Mouse (Mus musculus) kidney, postnatal 0 days (tissue): ENCODE data around the gene Rnf185. TPM values are rescaled to one million over a fixed set of nuclear protein-coding genes. Genes with fewer than 3 reads are reported as not detected.

Experiments
- ATAC-seq: fragments of 200-750 bp; cut with Nextera tagmentation; replicated peaks from 2 replicates; pipeline ENCODE4 v1.8.0; 2017; ENCODE audit warnings: low read depth, moderate number of reproducible peaks, moderate TSS enrichment, moderate library complexity; ENCODE audit not compliant: low FRiP score
- DNase-seq: peaks from one replicate; pipeline ENCODE4 v3.0.0-alpha.2; 2016; ENCODE audit warnings: low spot score
- H3K27ac ChIP-seq: fragments of 300-500 bp; sonication (generic); 2 replicates; pipeline ENCODE4 v1.5.1; 2014; ENCODE audit warnings: mild to moderate bottlenecking
- H3K27me3 ChIP-seq: fragments of 300-500 bp; sonication (generic); 2 replicates; pipeline ENCODE4 v1.6.1; 2014; ENCODE audit warnings: low read length, mixed read lengths; ENCODE audit not compliant: insufficient read depth
- H3K36me3 ChIP-seq: fragments of 300-500 bp; sonication (generic); 2 replicates; pipeline ENCODE4 v1.6.1; 2014; ENCODE audit warnings: low read length, mixed read lengths; ENCODE audit not compliant: insufficient read depth
- H3K4me1 ChIP-seq: fragments of 300-500 bp; sonication (generic); replicated peaks from 2 replicates; pipeline ENCODE4 v1.6.1; 2014; ENCODE audit warnings: antibody characterized with exemption, low read length, mixed read lengths; ENCODE audit not compliant: insufficient read depth
- H3K4me2 ChIP-seq: fragments of 300-500 bp; sonication (generic); 2 replicates; pipeline ENCODE4 v1.6.1; 2014; ENCODE audit warnings: mild to moderate bottlenecking, low read length, moderate library complexity, mixed read lengths
- H3K4me3 ChIP-seq: fragments of 300-500 bp; sonication (generic); replicated peaks from 2 replicates; pipeline ENCODE4 v1.5.1; 2014; ENCODE audit warnings: low read depth, low read length
- H3K9ac ChIP-seq: fragments of 300-500 bp; sonication (generic); 2 replicates; pipeline ENCODE4 v1.6.1; 2014; ENCODE audit warnings: low read depth, low read length
- H3K9me3 ChIP-seq: fragments of 300-500 bp; sonication (generic); replicated peaks from 2 replicates; pipeline ENCODE4 v1.6.1; 2016; ENCODE audit warnings: low read length, inconsistent platforms, mixed read lengths
- CTCF ChIP-seq: IDR thresholded peaks from 2 replicates; pipeline ENCODE4 v1.5.1; 2016; ENCODE audit warnings: antibody characterized with exemption, low read depth, mild to moderate bottlenecking, moderate library complexity
- WGBS: fragments of 180-500 bp; shearing (Covaris S2); extraction: QIAGEN DNeasy Blood & Tissue Kit; methylation state at CpG from one replicate; pipeline ENCODE4 v1.1.7; 2014; 5-methylcytosine and 5-hydroxymethylcytosine counted together
- polyA plus RNA-seq: library from polyadenylated mRNA; unstranded; fragments of >200 nt; fragmentation: Nextera tagmentation; extraction: Ambion mirVana; gene quantifications from 2 replicates; pipeline ENCODE4 v1.2.1, GENCODE M21; 2015

Rnf185 gene
- polyA plus RNA-seq, 1 experiment from 2014 or later = 37.8 TPM

- peak; percentile 89 for ATAC-seq
- Histone ChIP-seq H3K4me3 (no peak overlapping the region), H3K4me2 (no peak overlapping the region), H3K9me3 (no peaks in the 10 kb centered on the region), H3K27me3 (no peaks in the 10 kb centered on the region), H3K27ac (0 out of 2 replicates have a peak overlapping the region, but pooled peaks have one; percentile 4), H3K36me3 (no peaks in the 10 kb centered on the region), H3K4me1 (no peaks in the 10 kb centered on the region), H3K9ac (no peak overlapping the region)
- WGBS = 31% methylated on average over 11 of the region's 11 CpGs
- DNase-seq = peak; percentile 25
- no peak for TF ChIP-seq CTCF
Observed at GRCm38 (mm10) chr11:3471448-3471850, 19.3 kb upstream of the Rnf185 start.

GRCm38 (mm10) chr11:3462846-3463245, 10.7 kb upstream of the Rnf185 start:
- WGBS = 100% methylated on average over 1 of the region's 1 CpGs
- Histone ChIP-seq H3K27ac (no peak overlapping the region; the same call in 1 of the 2 replicates), H3K9ac (no peak overlapping the region), H3K4me2 (no peak overlapping the region), H3K27me3 (no peaks in the 10 kb centered on the region), H3K36me3 (no peaks in the 10 kb centered on the region), H3K4me3 (no peak overlapping the region), H3K4me1 (no peaks in the 10 kb centered on the region), H3K9me3 (no peaks in the 10 kb centered on the region)
- DNase-seq (peak; percentile 52), ATAC-seq (no peak)
- no peak for TF ChIP-seq CTCF

- WGBS = 74% methylated on average over 2 of the region's 2 CpGs
- ATAC-seq (peak; percentile 63; the same call in 1 of the 2 replicates), DNase-seq (no peak)
- Histone ChIP-seq H3K9ac (no peak overlapping the region), H3K4me2 (no peak overlapping the region), H3K9me3 (no peaks in the 10 kb centered on the region), H3K27ac (0 out of 2 replicates have a peak overlapping the region, but pooled peaks have one; percentile 47), H3K4me1 (no peaks in the 10 kb centered on the region), H3K27me3 (no peaks in the 10 kb centered on the region), H3K4me3 (no peak overlapping the region), H3K36me3 (no peaks in the 10 kb centered on the region)
- no peak for TF ChIP-seq CTCF
Observed at GRCm38 (mm10) chr11:3459105-3459468, 6.9 kb upstream of the Rnf185 start.

- Histone ChIP-seq H3K27me3 (no peaks in the 10 kb centered on the region), H3K9me3 (no peaks in the 10 kb centered on the region), H3K4me2 (no peak overlapping the region), H3K27ac (peak overlapping the region; percentile 47; the same call in 1 of the 2 replicates), H3K36me3 (no peaks in the 10 kb centered on the region), H3K9ac (no peak overlapping the region), H3K4me3 (no peak overlapping the region), H3K4me1 (peaks cover under 1% of the 10 kb centered on the region; the same call in 1 of the 2 replicates)
- no peak for DNase-seq
- ATAC-seq = peak; percentile 87
- 73% methylated on average over 13 of the region's 13 CpGs for WGBS
- no peak for TF ChIP-seq CTCF
Observed at GRCm38 (mm10) chr11:3458428-3459104, 6.4 kb upstream of the Rnf185 start.

GRCm38 (mm10) chr11:3456354-3456753, 4.2 kb upstream of the Rnf185 start:
- WGBS = 25% methylated on average over 1 of the region's 1 CpGs
- Histone ChIP-seq H3K27me3 (no peaks in the 10 kb centered on the region), H3K9ac (no peak overlapping the region), H3K9me3 (no peaks in the 10 kb centered on the region), H3K4me1 (peaks cover 4% of the 10 kb centered on the region; the same call in 1 of the 2 replicates), H3K36me3 (no peaks in the 10 kb centered on the region), H3K4me2 (no peak overlapping the region), H3K27ac (no peak overlapping the region), H3K4me3 (no peak overlapping the region)
- DNase-seq = peak; percentile 60
- peak; percentile 87 for TF ChIP-seq CTCF
- ATAC-seq = no peak

GRCm38 (mm10) chr11:3454506-3454905, 2.3 kb upstream of the Rnf185 start:
- 95% methylated on average over 3 of the region's 3 CpGs for WGBS

More at GRCm38 (mm10) chr11:3454506-3454905, 2.3 kb upstream of the Rnf185 start:
- no peak overlapping the region for H3K9ac ChIP-seq
- H3K27me3 ChIP-seq = no peaks in the 10 kb centered on the region
- H3K9me3 ChIP-seq = no peaks in the 10 kb centered on the region
- peaks cover 9% of the 10 kb centered on the region; the same call in 1 of the 2 replicates for H3K4me1 ChIP-seq
- no peak for ATAC-seq
- no peak overlapping the region for H3K4me3 ChIP-seq
- H3K4me2 ChIP-seq = no peak overlapping the region
- H3K36me3 ChIP-seq = no peaks in the 10 kb centered on the region
- no peak overlapping the region for H3K27ac ChIP-seq
- DNase-seq = no peak
- no peak for TF ChIP-seq CTCF
